Mouse (Mus musculus) MEL (cell line): Measurements from ENCODE around the gene Capn12. TPM values are rescaled to one million over a fixed set of nuclear protein-coding genes. Genes with fewer than 3 reads are reported as not detected.

ENCODE experiments used
- DNase-seq: peaks from one replicate; pipeline ENCODE4 v3.0.0; 2011; ENCODE audit warnings: low read depth, low spot score
- H3K27ac ChIP-seq: 2 replicates; pipeline ENCODE4 v1.5.1; 2012; ENCODE audit warnings: low read depth, mild to moderate bottlenecking, control low read depth, low read length, moderate library complexity; ENCODE audit not compliant: control insufficient read depth
- H3K27me3 ChIP-seq, 2 experiments: fragments of 150-350 bp in 1 of 2; sonication (generic) in 1 of 2; 2 replicates each; pipeline ENCODE4 v1.6.1; 2012; ENCODE audit warnings: low read length in 2 of 2, mild to moderate bottlenecking in 2 of 2, improper control_type of control experiment in 1 of 2, moderate library complexity in 1 of 2; ENCODE audit not compliant: insufficient read depth in 2 of 2, control insufficient read depth in 1 of 2
- H3K36me3 ChIP-seq, 2 experiments: 2 replicates each; pipeline ENCODE4 v1.6.1; 2012 to 2014; ENCODE audit warnings: low read length in 2 of 2, improper control_type of control experiment in 1 of 2, inconsistent platforms in 1 of 2, mild to moderate bottlenecking in 1 of 2; ENCODE audit not compliant: insufficient read depth in 2 of 2, control insufficient read depth in 1 of 2
- H3K4me1 ChIP-seq, 2 experiments: fragments of 150-350 bp in 1 of 2; sonication (generic) in 1 of 2; 2 replicates each; pipeline ENCODE4 v1.6.1; 2012; ENCODE audit warnings: low read length in 2 of 2, improper control_type of control experiment in 1 of 2, mild to moderate bottlenecking in 1 of 2; ENCODE audit not compliant: insufficient read depth in 2 of 2, control insufficient read depth in 1 of 2
- H3K4me3 ChIP-seq, 2 experiments: fragments of 150-350 bp in 1 of 2; sonication (generic) in 1 of 2; 2 replicates each; pipeline ENCODE4 v1.5.1; 2012; ENCODE audit warnings: low read depth in 2 of 2, low read length in 2 of 2, mild to moderate bottlenecking in 2 of 2, moderate library complexity in 2 of 2, control low read depth in 1 of 2, improper control_type of control experiment in 1 of 2; ENCODE audit not compliant: control insufficient read depth in 1 of 2, insufficient read depth in 1 of 2
- H3K79me2 ChIP-seq: 2 replicates; pipeline ENCODE4 v1.6.1; 2012; ENCODE audit warnings: mild to moderate bottlenecking, low read length, moderate library complexity; ENCODE audit not compliant: control insufficient read depth, poor library complexity, insufficient read depth
- H3K9ac ChIP-seq: 2 replicates; pipeline ENCODE4 v1.6.1; 2012; ENCODE audit warnings: low read depth, mild to moderate bottlenecking, control low read depth, low read length, moderate library complexity; ENCODE audit not compliant: control insufficient read depth, poor library complexity, severe bottlenecking
- H3K9me3 ChIP-seq: fragments of 150-350 bp; sonication (generic); replicated peaks from 2 replicates; pipeline ENCODE4 v1.6.1; 2012; ENCODE audit warnings: mild to moderate bottlenecking, low read length, improper control_type of control experiment, moderate library complexity; ENCODE audit not compliant: insufficient read depth
- CHD1 ChIP-seq: IDR thresholded peaks from 2 replicates; pipeline ENCODE4 v1.6.1; 2012; ENCODE audit warnings: low read depth, mild to moderate bottlenecking, inconsistent platforms, low read length, improper control_type of control experiment
- EP300 ChIP-seq, 2 experiments: IDR thresholded peaks; 2 replicates each; pipeline ENCODE4 v1.6.1; 2011; ENCODE audit warnings: improper control_type of control experiment in 2 of 2, low read length in 2 of 2, low read depth in 1 of 2, mild to moderate bottlenecking in 1 of 2
- ETS1 ChIP-seq: IDR thresholded peaks from 2 replicates; pipeline ENCODE4 v1.6.1; 2012; ENCODE audit warnings: low read depth, mild to moderate bottlenecking, inconsistent platforms, low read length, improper control_type of control experiment, moderate library complexity
- GATA1 ChIP-seq: IDR thresholded peaks from 2 replicates; pipeline ENCODE4 v1.6.1; 2011; ENCODE audit warnings: low read depth, low read length, improper control_type of control experiment
- JUND ChIP-seq: IDR thresholded peaks from 2 replicates; pipeline ENCODE4 v1.6.1; 2011; ENCODE audit warnings: low read depth, mild to moderate bottlenecking, improper control_type of control experiment, low read length
- KAT2A ChIP-seq: conservative IDR thresholded peaks from 2 replicates; pipeline ENCODE4 v1.6.1; 2012; ENCODE audit warnings: low read depth, low read length, improper control_type of control experiment, inconsistent platforms
- MAX ChIP-seq: IDR thresholded peaks from 2 replicates; pipeline ENCODE4 v1.6.1; 2011; ENCODE audit warnings: low read length, improper control_type of control experiment
- MAZ ChIP-seq: IDR thresholded peaks from 2 replicates; pipeline ENCODE4 v1.6.1; 2012; ENCODE audit warnings: low read depth, mild to moderate bottlenecking, inconsistent platforms, low read length, improper control_type of control experiment
- MXI1 ChIP-seq: IDR thresholded peaks from 2 replicates; pipeline ENCODE4 v1.6.1; 2011; ENCODE audit warnings: mild to moderate bottlenecking, low read depth, low read length, improper control_type of control experiment
- MYB ChIP-seq: IDR thresholded peaks from 2 replicates; pipeline ENCODE4 v1.6.1; 2011; ENCODE audit warnings: mild to moderate bottlenecking, low read depth, low read length, improper control_type of control experiment
- POLR2A ChIP-seq, 2 experiments: IDR thresholded peaks; 2 replicates each; pipeline ENCODE4 v1.6.1; 2011 to 2012; ENCODE audit warnings: low read length in 2 of 2, mild to moderate bottlenecking in 2 of 2, control low read depth in 1 of 2, improper control_type of control experiment in 1 of 2, low read depth in 1 of 2, moderate library complexity in 1 of 2; ENCODE audit not compliant: control insufficient read depth in 1 of 2, insufficient read depth in 1 of 2, poor library complexity in 1 of 2
- POLR2AphosphoS2 ChIP-seq: IDR thresholded peaks from 2 replicates; pipeline ENCODE4 v1.6.1; 2011; ENCODE audit warnings: low read length, improper control_type of control experiment
- POLR2AphosphoS5 ChIP-seq: IDR thresholded peaks from 2 replicates; pipeline ENCODE4 v1.6.1; 2012; ENCODE audit warnings: low read depth, borderline replicate concordance, mild to moderate bottlenecking, inconsistent platforms, low read length, moderate library complexity, mixed read lengths
- RAD21 ChIP-seq: IDR thresholded peaks from 2 replicates; pipeline ENCODE4 v1.6.1; 2011; ENCODE audit warnings: mild to moderate bottlenecking, low read depth, low read length, improper control_type of control experiment
- SIN3A ChIP-seq: IDR thresholded peaks from 2 replicates; pipeline ENCODE4 v1.6.1; 2012; ENCODE audit warnings: low read length, improper control_type of control experiment, inconsistent platforms
- TAL1 ChIP-seq: IDR thresholded peaks from 2 replicates; pipeline ENCODE4 v1.6.1; 2012; ENCODE audit warnings: mild to moderate bottlenecking, inconsistent platforms, low read length, moderate library complexity, mixed read lengths
- TBP ChIP-seq: IDR thresholded peaks from 2 replicates; pipeline ENCODE4 v1.8.0; 2011; ENCODE audit warnings: low read depth, low read length, improper control_type of control experiment
- TCF12 ChIP-seq: IDR thresholded peaks from 2 replicates; pipeline ENCODE4 v1.6.1; 2014; ENCODE audit warnings: low read depth, mild to moderate bottlenecking, inconsistent platforms, low read length, improper control_type of control experiment, moderate library complexity
- UBTF ChIP-seq: IDR thresholded peaks from 2 replicates; pipeline ENCODE4 v1.6.1; 2012; ENCODE audit warnings: low read depth, mild to moderate bottlenecking, inconsistent platforms, low read length, improper control_type of control experiment, moderate library complexity, borderline replicate concordance; ENCODE audit not compliant: insufficient read depth
- USF1 ChIP-seq: IDR thresholded peaks from 2 replicates; pipeline ENCODE4 v1.6.1; 2014; ENCODE audit warnings: low read depth, mild to moderate bottlenecking, inconsistent platforms, low read length, improper control_type of control experiment, moderate library complexity
- ZKSCAN1 ChIP-seq: IDR thresholded peaks from 2 replicates; pipeline ENCODE4 v1.6.1; 2012; ENCODE audit warnings: low read depth, mild to moderate bottlenecking, inconsistent platforms, low read length, improper control_type of control experiment, moderate library complexity
- ZMIZ1 ChIP-seq: IDR thresholded peaks from 2 replicates; pipeline ENCODE4 v1.6.1; 2012; ENCODE audit warnings: low read depth, mild to moderate bottlenecking, inconsistent platforms, low read length, improper control_type of control experiment, moderate library complexity
- polyA plus RNA-seq, 2 experiments: library from polyadenylated mRNA; stranded (reverse) in 1 of 2; unstranded in 1 of 2; fragments of >175 nt in 1 of 2; fragments of >200 nt in 1 of 2; gene quantifications; 2 replicates each; pipeline versions ENCODE4 v1.2.1 to v1.2.4; 2012; ENCODE audit warnings: low replicate concordance in 2 of 2, low read depth in 1 of 2; ENCODE audit not compliant: insufficient read length in 2 of 2, insufficient read depth in 1 of 2, missing spikeins in 1 of 2
- total RNA-seq: library from RNA; depleted of rRNA; stranded (reverse); fragments of 300-350 nt; gene quantifications from 2 replicates; pipeline ENCODE4 v1.2.3, GENCODE M21; 2012

The Capn12 gene
- total and polyA plus RNA-seq, 3 experiments = 0.19 TPM; not detected in 2

DNA sequence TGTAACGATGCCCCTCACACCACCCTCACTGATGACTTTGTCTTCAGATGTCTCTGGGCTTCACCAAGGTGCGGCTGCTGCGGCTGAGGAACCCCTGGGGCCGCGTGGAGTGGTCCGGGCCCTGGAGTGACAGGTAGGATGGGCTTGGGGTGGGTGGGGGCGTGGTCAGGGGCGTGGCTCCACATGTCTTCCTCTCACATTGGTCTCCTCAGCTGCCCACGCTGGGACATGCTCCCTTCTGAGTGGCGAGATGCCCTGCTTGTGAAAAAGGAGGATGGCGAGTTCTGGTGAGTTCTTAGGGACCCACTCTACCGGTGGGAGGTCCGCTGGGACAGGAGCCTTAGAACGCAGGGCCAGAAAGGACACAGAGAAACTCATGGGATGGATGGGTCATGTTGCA is 5.3 kb downstream of the Capn12 start:
- Histone ChIP-seq H3K9me3 (no peaks in the 10 kb centered on the region), H3K79me2 (no peaks in the 10 kb centered on the region), H3K9ac (no peak overlapping the region), H3K4me1 (no peaks in the 10 kb centered on the region), H3K27ac (no peak overlapping the region), H3K36me3 (no peaks in the 10 kb centered on the region), H3K27me3 (no peaks in the 10 kb centered on the region), H3K4me3 (no peak overlapping the region)
- DNase-seq = no peak
- TF ChIP-seq EP300 (IDR thresholded peaks at IDR 0.05; ENCODE audit: low read depth in 1 of 2, low read length in 2 of 2) = no peak
- TF ChIP-seq TBP = no peak
- no peak for TF ChIP-seq MAZ
- no peak for TF ChIP-seq GATA1
- TF ChIP-seq ETS1 = no peak
- TF ChIP-seq CHD1 = no peak
- no peak for TF ChIP-seq MXI1
- no peak for TF ChIP-seq JUND

DNA sequence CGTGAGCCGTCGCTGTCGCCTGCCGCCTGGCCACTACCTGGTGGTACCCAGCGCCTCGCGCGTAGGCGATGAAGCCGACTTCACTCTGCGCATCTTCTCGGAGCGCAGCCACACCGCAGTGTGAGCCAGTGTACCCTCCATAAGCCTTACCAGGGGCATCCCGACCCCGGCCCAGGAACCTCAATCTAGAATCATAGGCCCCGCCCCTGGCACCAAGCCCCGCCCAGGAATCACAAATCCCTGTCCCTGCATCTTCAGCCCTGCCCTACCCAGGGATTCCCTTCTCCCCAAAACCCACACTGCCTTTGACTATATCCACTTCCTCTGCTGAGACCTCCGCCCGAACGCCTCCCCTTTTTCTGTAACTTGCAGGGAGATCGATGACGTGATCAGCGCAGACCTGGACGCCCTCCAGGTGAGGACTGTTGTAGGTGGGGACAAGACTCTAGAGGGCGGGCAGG is 7.5 kb downstream of the Capn12 start:
- no peaks in the 10 kb centered on the region for H3K4me1 ChIP-seq
- no peaks in the 10 kb centered on the region for H3K27me3 ChIP-seq
- H3K27ac ChIP-seq = no peak overlapping the region
- no peak for DNase-seq
- TF ChIP-seq KAT2A (no peak), TCF12 (no peak), CHD1 (no peak)
- peaks cover 0 to 2% of the 10 kb centered on the region in 2 experiments; a peak in 1 of 4 replicates for H3K36me3 ChIP-seq
- no peak overlapping the region for H3K9ac ChIP-seq
- H3K79me2 ChIP-seq = no peaks in the 10 kb centered on the region
- H3K9me3 ChIP-seq = no peaks in the 10 kb centered on the region
- no peak overlapping the region for H3K4me3 ChIP-seq

DNA sequence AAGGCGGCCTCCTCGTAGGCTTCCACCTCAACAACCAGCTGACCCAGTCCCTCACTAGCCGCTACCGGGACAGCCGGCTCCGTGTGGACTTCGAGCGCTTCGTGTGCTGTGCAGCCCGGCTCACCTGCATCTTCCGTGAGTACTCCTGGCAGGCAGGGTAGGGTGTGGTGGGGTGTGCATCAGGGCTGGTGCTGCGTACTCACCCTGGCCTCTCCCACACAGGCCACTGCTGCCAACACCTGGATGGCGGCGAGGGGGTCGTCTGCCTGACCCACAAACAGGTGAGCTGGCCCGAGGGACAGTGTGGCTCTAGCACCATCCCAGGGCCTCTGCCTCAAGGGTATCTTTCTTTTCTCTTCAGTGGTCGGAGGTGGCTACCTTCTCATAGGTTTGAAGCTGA is 11.4 kb downstream of the Capn12 start:
- no peak overlapping the region for H3K4me3 ChIP-seq
- no peak overlapping the region for H3K9ac ChIP-seq
- no peaks in the 10 kb centered on the region for H3K27me3 ChIP-seq
- DNase-seq = no peak
- TF ChIP-seq MAX = no peak
- TF ChIP-seq SIN3A = no peak
- no peak for TF ChIP-seq ZMIZ1
- no peak for TF ChIP-seq RAD21
- no peak for TF ChIP-seq MYB
- no peak for TF ChIP-seq KAT2A
- TF ChIP-seq ZKSCAN1 = no peak
- TF ChIP-seq USF1 = no peak
- TF ChIP-seq MAZ = no peak
- no peak for TF ChIP-seq UBTF
- no peak for TF ChIP-seq POLR2A (IDR thresholded peaks at IDR 0.05; ENCODE audit: control insufficient read depth in 1 of 2, insufficient read depth in 1 of 2, low read depth in 1 of 2, low read length in 2 of 2, poor library complexity in 1 of 2)
- TF ChIP-seq POLR2AphosphoS2 = no peak
- TF ChIP-seq TAL1 = no peak
- no peak for TF ChIP-seq POLR2AphosphoS5
- H3K4me1 ChIP-seq = no peaks in the 10 kb centered on the region
- peaks cover 0 to 5% of the 10 kb centered on the region in 2 experiments; a peak in 1 of 4 replicates for H3K36me3 ChIP-seq
- H3K79me2 ChIP-seq = no peaks in the 10 kb centered on the region
- no peak overlapping the region for H3K27ac ChIP-seq
- no peaks in the 10 kb centered on the region for H3K9me3 ChIP-seq
